Mouse (Mus musculus) neutrophil, adult 5-6 weeks (primary cell): ENCODE measurements around the gene Mog. TPM values are rescaled to one million over a fixed set of nuclear protein-coding genes. Genes with fewer than 3 reads are reported as not detected.
"Not testable (repeated sequence)": the region's sequence is repeated elsewhere in the genome, so short reads cannot be mapped to it uniquely, and the experiment has no call there.

Experiments used
- ATAC-seq: fragments of 151-379, 151-347 bp; 2 replicates; pipeline ENCODE4 v1.8.0; 2017; ENCODE audit warnings: mild to moderate bottlenecking, moderate TSS enrichment; ENCODE audit not compliant: insufficient number of reproducible peaks, poor library complexity, low FRiP score, severe bottlenecking; ENCODE audit errors: extremely low read depth
- total RNA-seq: library from RNA; stranded (forward); fragments of 200-1000 nt; gene quantifications from 2 replicates; pipeline ENCODE4 v1.2.3, GENCODE M21; 2017

Mog gene
- total RNA-seq, 1 experiment from 2014 or later, result not detected

DNA sequence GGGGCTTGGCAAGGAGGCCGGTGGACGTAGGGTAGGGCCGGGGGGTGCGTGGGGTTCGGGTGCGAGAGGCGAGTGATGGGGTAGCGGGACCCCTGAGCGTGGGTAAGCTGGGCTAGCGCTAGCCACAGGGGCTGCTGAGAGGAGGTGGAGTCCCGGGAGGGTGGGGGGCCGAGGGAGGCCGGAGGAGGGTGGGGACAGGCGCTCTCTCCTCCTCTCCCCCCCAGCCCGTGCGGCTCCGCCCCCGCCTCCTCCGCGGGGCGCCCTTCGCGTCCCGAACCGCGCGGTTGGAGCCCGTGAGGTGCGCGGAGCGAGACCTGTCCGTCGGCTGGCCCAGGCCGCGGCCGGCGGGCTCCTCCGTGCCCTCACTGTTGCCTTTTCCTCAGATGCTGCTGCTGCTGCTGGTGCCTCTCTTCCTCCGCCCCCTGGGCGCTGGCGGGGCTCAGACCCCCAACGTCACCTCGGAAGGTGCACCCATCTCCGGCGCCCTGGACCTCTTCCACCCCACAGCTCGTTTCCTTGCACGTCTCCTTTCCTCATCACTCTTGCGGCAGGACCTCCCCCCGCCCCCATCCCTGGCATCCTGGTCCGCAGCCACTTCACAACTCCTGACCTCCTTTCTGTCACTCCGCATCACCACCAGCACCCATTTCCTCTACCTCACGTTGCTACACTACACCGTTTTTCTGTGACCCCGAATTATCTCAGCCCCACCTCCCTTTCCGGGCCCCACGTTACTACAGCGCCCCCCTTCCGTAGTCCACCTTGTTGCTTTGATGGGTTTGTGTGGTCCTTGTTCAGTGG is 23.3 kb upstream of the Mog start:
- ATAC-seq, result peak; percentile 20; the same call in 1 of the 2 replicates

DNA sequence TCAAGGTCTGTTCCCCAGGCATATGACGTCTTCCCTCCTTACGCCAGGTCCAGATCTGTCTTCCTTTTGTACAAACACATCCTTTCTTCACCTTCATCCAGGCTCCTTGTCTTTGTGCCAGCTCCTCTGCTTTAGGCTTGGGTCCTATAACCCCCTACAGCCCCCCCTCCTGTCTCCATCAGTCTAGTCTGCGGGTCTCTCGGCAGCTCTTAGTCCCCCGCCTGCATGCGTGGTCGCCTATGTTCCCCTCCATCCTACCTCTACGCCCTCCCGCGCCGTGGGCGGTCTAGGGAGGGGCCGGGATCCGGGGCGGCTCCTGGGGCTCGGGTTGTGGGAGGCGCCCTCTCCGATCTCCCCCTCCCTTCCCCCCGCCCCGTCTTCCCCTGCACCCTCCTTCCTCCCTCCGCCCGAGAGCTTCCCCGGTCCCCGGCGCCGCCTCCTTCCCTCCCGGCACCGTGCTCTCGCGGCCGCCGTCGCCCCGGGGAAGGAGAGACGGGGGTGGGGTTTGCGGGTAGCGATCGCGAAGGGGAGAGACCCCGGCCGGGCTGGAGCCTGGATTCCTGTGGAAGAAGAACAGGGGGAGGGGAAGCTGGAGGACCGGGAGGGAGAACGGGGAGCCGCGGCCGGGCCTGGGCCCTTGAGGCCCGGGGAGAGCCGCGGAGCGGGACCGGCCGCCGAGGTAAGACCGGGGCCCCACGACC is 22.6 kb upstream of the Mog start, which contains the start of gene Gabbr1:
Gene Gabbr1, plus strand, starts transcription at position 356 of the 701 bp plus-strand sequence.
- ATAC-seq, result peak; percentile 63

DNA sequence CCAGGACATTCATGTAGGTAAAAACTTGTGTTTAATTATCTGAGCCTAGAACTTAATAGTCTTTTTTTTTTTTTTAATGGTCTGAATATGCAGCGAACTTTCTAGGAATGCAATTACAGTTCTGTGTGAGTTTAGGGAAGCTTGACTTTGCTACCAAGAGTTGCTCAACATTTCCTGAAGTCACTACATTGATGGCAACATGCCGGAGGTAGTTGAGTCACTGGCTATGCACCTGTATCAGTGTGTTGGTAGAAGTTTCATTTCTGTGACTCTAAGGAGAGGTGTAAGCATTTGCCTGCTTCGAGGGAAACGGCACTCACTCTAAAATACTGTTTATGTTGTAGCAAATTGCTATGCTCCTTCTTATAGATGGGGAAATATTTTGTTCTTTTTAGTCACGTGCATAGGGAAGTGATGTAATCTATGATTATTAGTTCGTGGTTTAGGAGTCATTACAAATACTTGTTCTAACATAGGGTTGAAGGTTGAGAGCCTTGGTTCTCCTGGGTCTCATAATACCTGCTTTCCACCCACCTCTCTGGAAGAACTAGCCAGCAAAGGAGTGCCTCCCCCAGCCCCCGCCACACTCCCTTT is 21.6 kb upstream of the Mog start:
- ATAC-seq, result peak; percentile 52

DNA sequence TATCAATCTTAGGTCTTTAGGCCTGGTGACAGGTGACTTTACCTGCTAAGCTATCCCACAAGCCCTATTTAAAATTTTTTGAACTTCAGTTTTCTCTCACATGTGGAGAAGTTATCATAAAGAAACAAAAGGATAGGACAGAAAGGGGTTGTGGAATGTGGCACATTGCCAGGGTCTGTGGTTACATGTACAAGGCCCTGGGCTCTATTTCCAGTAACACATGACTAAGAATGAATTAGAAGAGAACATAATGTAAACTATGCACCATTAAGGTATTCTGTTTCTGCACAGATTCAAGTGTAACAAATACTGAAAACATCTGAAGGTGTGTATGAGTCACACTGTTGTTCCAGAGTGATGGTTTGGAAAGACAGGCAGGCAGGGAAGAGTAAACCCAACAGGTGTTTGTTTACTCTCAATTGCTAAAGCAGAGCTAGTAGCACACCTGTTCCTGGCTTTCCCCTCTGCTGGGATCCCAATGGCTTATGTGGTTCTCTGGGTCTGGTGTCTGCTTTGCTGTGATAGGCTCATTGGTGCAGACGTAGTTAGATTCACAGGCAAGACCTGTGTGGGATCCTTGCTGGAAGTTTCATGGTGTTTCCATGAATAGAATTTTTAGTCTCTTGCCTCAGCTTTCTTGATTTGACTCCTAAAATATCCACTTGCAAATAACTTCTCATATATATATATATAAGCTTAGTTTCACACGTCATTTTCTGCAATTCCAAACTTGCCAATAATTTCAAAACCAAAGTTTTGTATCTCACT is 16.1 kb upstream of the Mog start:
- ATAC-seq, result no peak

GRCm38 (mm10) chr17:37029162-37029561 is 6.0 kb upstream of the Mog start:
- ATAC-seq, result no peak

GRCm38 (mm10) chr17:37028683-37029120 is 5.5 kb upstream of the Mog start:
- peak; percentile 76 for ATAC-seq

- no peak for ATAC-seq
Measured at GRCm38 (mm10) chr17:37028212-37028611, 5.0 kb upstream of the Mog start.

DNA sequence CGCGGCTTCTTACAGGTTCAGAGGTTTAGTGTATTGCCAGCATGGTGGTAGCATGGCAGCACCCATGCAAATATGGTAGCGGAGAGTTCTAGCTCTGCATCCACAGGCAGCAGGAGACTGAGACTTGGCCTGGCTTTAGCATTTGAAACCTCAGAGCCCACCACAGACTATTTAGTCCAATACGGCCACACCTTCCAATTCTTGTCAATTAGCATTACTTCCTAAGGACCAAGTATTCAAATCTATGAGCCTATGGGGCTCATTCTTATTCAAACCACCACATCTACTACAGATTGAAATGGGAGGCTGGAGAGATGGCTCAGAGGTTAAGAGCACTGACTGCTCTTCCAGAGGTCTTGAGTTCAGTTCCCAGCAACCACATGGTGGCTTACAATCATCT is 4.3 kb upstream of the Mog start:
- ATAC-seq, result no peak

DNA sequence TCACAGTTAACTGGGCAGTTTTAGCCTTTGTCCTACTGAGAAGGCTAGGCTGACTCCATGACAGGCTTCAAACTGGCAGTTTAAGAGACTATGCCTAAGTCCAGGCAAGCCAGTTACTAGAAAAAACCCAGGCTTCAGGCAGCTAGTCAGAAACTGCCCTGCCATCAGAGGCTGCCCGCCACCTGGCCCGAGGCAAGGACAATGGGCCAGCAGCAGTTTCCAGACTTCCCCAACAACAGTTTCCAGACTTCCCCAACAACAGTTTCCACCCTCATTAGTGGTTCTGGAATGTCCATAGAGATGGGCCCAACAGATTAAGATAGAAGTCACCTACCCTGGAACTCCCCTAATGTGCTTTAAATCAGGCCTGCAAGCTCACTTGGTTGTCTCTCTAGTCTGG is 3.2 kb upstream of the Mog start:
- no peak for ATAC-seq

GRCm38 (mm10) chr17:37019242-37019641 is 4.0 kb downstream of the Mog start:
- not testable (repeated sequence) for ATAC-seq

GRCm38 (mm10) chr17:37018328-37018727 is 4.9 kb downstream of the Mog start:
- no peak for ATAC-seq

GRCm38 (mm10) chr17:37016333-37016732 is 6.9 kb downstream of the Mog start:
- ATAC-seq, result no peak

DNA sequence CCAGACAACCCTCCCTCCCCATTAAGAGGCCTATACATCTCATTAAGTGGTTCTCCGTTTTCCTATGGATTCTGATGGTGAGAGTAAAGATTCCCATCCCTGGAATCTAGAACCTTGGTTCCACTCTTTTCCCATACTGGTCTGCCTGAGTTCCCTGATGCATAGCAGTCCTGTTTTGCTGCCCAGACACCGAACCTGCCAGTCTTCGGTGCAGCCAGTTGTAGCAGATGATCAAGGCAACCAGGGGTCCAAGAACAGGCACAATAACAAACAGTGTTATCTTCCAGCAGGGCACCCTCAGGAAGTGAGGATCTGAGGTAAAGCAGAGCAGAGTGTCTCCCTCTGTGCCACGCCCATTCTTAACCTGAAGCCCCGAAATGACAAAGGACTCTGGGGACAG is 11.1 kb downstream of the Mog start:
- ATAC-seq, result no peak

- no peak for ATAC-seq
Measured at GRCm38 (mm10) chr17:37011719-37012118, 11.5 kb downstream of the Mog start.

- ATAC-seq, result no peak
Measured at GRCm38 (mm10) chr17:37009460-37010042, 13.6 kb downstream of the Mog start.

DNA sequence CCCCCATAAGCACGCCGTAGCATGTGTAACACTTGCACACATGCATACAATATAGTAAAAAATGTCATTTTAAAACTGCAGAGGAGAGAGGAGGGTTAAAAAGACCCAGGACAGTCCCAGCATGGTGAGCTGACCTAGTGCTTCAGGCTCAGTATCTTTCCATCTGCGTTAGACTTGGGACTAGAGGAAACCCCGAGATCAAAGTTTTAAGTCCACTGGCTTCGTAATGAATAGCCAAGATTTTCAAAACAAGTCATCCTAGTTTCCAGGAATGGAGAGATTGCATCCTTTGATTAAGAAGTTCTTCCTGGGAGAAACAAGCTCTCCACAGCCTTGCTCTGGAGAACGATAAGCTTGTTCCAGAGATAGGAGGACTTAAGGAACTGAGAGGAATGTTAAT is 15.0 kb downstream of the Mog start:
- ATAC-seq, result no peak

GRCm38 (mm10) chr17:37003366-37003765 is 19.8 kb downstream of the Mog start:
- no peak for ATAC-seq

GRCm38 (mm10) chr17:37002364-37003330 is 20.6 kb downstream of the Mog start:
- ATAC-seq, result no peak
